ENCODE assay signal across 9 mouse cellular contexts in the genomic region with DNA sequence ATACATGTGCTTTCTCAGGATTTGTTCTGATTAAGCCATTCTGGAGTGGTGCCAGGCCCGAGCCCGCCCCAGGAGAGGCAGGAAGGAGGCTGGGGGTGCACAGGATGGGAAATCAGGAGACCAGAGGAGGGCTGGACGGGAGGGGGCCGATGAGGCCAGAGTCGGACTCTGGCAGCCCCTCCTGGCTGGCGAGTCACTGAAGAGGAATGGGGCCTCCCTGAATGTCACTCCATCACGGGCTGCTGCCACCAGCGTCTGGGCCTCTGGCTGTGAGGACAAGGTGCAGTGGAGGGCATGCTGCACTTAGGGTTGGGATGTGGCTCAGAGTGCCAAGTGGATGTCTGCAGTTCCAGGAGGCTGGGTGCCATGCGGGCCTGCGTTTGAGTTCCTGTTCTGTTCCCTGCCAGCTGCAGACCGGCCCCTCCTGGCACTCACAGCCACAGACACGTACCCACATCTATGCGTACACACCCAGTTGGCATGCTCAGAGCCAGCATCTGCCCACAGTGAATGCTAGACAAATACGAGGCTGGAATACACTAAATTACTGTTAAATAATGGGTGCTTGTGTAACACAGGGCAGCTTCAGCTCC.
DNase-seq lines count a peak whose midpoint lies in the region; ATAC-seq and TF ChIP-seq lines count a peak whose summit lies in the region.
"Had no signal": no experiment of that assay in that cellular context is flagged by ENCODE, and none has a peak within 500 bp of the region (broad histone marks: within the 10 kb centered on the region; RNA-seq: fewer than 3 reads in every experiment).

No protein-coding gene starts in this region.

- WGBS in lung, embryonic 14.5 days: 48% methylated on average over 14 of the region's 14 CpGs

- DNase-seq in gastrocnemius, postnatal 10 days: peak; percentile 25
- DNase-seq in gastrocnemius, adult 8-10 months (ENCODE audit: low spot score in 2 of 2): no peak
- peak; percentile 46 for DNase-seq in brain, adult 2 months (ENCODE audit: low read depth, low spot score)
- peak; percentile 41 for DNase-seq in heart, postnatal 4 days
- DNase-seq in lung, embryonic 14.5 days: peak; percentile 44
- no peak for DNase-seq in cerebellum, adult 8-10 months
- no peak for DNase-seq in thymus, postnatal 14 days
- DNase-seq: liver, embryonic 13.5 days had no signal

- TF ChIP-seq CTCF in lung, embryonic 14.5 days (IDR thresholded peaks at IDR 0.05; ENCODE audit: low read depth): no peak

- H3K4me3 ChIP-seq in lung, embryonic 14.5 days (ENCODE audit: low read depth, low read length): no peak overlapping the region
- H3K4me3 ChIP-seq: liver, embryonic 13.5 days had no signal

- no peaks in the 10 kb centered on the region for H3K27me3 ChIP-seq in lung, embryonic 14.5 days (ENCODE audit: insufficient read depth, low read length)
- H3K27me3 ChIP-seq: liver, embryonic 13.5 days had no signal

- no peaks in the 10 kb centered on the region for H3K9me3 ChIP-seq in lung, embryonic 14.5 days (ENCODE audit: low read depth, low read length)
- H3K9me3 ChIP-seq: liver, embryonic 13.5 days had no signal

- H3K9ac ChIP-seq in lung, embryonic 14.5 days: no peak overlapping the region
- H3K9ac ChIP-seq: liver, embryonic 13.5 days had no signal

- H3K27ac ChIP-seq in lung, embryonic 14.5 days (ENCODE audit: low read depth): no peak overlapping the region
- H3K27ac ChIP-seq: liver, embryonic 13.5 days had no signal

- no peaks in the 10 kb centered on the region for H3K36me3 ChIP-seq in lung, embryonic 14.5 days (ENCODE audit: insufficient read depth)
- H3K36me3 ChIP-seq: liver, embryonic 13.5 days had no signal

- no peak overlapping the region for H3K4me2 ChIP-seq in lung, embryonic 14.5 days
- H3K4me2 ChIP-seq: liver, embryonic 13.5 days had no signal

- ATAC-seq in lung, embryonic 14.5 days (ENCODE audit: insufficient read depth): no peak; the same call in 1 of the 2 replicates
- ATAC-seq in megakaryocyte progenitor cell, adult 5-6 weeks (replicated peaks; ENCODE audit: poor library complexity): no peak

- H3K4me1 ChIP-seq in lung, embryonic 14.5 days (ENCODE audit: insufficient read depth): peaks cover 5% of the 10 kb centered on the region; the same call in 1 of the 2 replicates
- H3K4me1 ChIP-seq: liver, embryonic 13.5 days had no signal

Comparison
In these comparisons a context has a peak if more than half of its experiments do, and no peak if none do; other contexts are left out.
1. DNase-seq: peak in gastrocnemius, postnatal 10 days (single experiment), brain, adult 2 months (single experiment), heart, postnatal 4 days (single experiment) and lung, embryonic 14.5 days (single experiment); none in gastrocnemius, adult 8-10 months (0 of 2), cerebellum, adult 8-10 months (single experiment) and thymus, postnatal 14 days (single experiment).